Mouse (Mus musculus): ENCODE data around the gene Akap6.

DNA sequence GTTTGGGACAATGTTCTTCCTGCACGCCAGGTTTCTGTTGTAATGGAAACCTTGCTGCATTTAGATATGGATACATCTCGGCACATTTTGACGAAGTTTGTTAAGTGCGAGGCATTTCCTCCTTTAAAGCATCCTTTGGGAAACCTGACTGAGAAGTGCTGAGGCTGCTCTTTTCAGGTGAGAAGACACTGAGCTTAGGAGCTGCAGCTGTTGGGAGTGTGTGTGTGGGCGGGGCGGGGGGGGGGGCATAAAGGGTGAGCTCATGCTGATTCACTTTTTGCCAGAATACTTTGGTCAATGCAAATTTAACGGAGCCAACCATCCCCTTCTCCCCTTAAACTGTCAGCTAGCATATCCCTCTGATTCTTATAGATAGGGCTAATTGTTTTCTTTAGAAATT is 81.9 kb downstream of the Akap6 start:
- TF ChIP-seq CTCF (IDR thresholded peaks at IDR 0.05; ENCODE audit: borderline replicate concordance, insufficient read depth, low read depth, low read length) (no peak), POLR2A (IDR thresholded peaks at IDR 0.05; ENCODE audit: borderline replicate concordance, insufficient read depth, low read length) (no peak)
